Mouse (Mus musculus): ENCODE measurements at regions not wholly inside any gene's neighbourhood (a gene's known extent, or its start where the extent isn't known, plus 50 kb on each side); places are given as distances from the start of the nearest gene placed in this dataset.

DNA sequence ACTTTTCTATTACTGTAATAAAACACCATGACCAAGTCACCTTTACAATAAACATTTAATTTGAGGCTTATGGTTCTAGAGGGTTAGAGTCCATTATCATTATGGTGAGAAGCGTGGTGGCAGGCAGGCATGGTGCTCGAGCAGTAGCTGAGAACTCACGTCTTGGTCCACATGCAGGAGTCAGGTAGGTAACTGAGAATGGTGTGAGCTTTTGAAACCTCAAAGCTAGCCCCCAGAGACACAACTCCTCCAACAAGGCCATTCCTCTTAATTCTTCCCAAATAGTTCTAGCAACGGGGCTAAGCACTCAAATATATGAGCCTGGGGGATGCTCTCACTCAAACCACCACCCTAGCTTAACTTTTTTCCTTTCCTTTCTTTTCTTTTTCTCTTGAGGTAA lies 73.6 kb upstream of the Gnaq start:
- TF ChIP-seq CTCF (IDR thresholded peaks at IDR 0.05) (no peak), EP300 (IDR thresholded peaks at IDR 0.05) (no peak)

All from lung, postnatal 0 days (tissue).